Mouse (Mus musculus) central nervous system, embryonic 14 days (tissue): ENCODE measurements around the gene Tmem175. TPM values are rescaled to one million over a fixed set of nuclear protein-coding genes. Genes with fewer than 3 reads are reported as not detected.

Experiments
- polyA plus RNA-seq: library from polyadenylated mRNA; depleted of rRNA; stranded (reverse); fragments of >200 nt; gene quantifications from 2 replicates; pipeline ENCODE4 v1.2.3, GENCODE M21; 2012; rRNA removed

The Tmem175 gene
- 32.3 and 32.4 TPM in 2 replicates for polyA plus RNA-seq

GRCm38 (mm10) chr5:108629634-108630483 lies at the start of gene Tmem175, which contains the start of gene Gak:
Tmem175 (plus strand) TSS chr5:108629770.
Gak (minus strand) TSS chr5:108629755.

GRCm38 (mm10) chr5:108659698-108660631 lies 30.4 kb downstream of the Tmem175 start, which contains the start of gene Idua:
Idua (plus strand) TSS chr5:108660331.

GRCm38 (mm10) chr5:108668977-108669936 lies 39.7 kb downstream of the Tmem175 start, which contains the start of gene Dgkq:
Dgkq (minus strand) TSS chr5:108669672.

DNA sequence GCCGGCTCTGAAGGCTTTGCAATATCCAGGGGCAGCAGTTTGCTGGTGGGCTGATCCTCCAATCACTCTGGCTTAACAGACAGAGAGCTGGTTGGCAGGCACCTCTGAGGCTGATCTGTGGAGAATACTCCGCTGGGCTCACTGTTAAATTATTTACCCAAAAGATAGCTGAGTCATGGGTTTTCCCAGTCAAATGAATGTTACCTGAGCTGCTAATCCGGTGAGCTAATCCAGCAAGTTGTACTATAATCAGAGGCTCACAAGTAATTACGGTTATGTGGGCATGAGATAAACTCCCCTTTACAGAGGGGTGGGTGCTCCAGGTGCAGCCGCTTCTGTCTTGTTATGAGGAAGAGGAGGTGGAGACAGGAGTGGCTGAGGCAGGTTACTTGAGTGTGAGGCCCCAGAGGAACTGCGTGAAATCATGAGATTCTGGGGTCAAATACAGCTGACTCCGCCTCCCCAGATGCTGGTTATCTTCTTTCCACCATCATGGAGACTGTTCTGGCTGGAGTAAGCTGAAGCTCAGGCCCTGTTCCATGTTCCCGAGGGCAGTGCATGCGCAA lies 45.8 kb downstream of the Tmem175 start, which contains the start of gene Slc26a1:
Slc26a1 (minus strand) TSS at position 319 of the 566 bp plus-strand sequence.

DNA sequence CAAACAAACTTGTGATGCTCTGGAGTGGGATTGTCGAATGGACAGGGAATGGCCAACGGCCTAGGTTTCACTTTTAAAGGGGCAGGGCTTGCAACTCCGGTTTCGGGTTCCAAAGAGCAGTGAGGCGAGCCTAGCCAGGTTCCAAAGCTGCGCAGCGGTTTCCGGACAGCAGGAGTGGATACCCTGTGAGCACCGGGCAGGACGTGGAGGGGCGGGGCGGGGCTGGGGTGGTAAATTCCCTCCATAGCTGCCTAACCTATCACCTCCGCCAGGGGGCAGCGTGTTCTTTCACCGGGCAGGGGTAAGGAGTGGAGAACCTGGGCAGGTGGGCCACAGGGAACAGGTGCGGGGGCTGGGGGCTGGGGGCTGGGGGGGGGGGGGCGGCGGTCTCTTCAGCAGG lies 62.7 kb downstream of the Tmem175 start, which contains the start of gene Fgfrl1:
Fgfrl1 (plus strand) TSS at position 112 of the 400 bp plus-strand sequence.

Other genes with a start within 250 kb of the Tmem175 start
- not detected in 2 replicates for gene Pde6b, start 241.4 kb upstream of the Tmem175 start, polyA plus RNA-seq
- gene Atp5k, start 195.3 kb upstream of the Tmem175 start, polyA plus RNA-seq, result 186 and 220 TPM in 2 replicates
- 0.52 and 0.94 TPM in 2 replicates for gene Mfsd7a, start 180.9 kb upstream of the Tmem175 start, polyA plus RNA-seq
- gene Pcgf3, start 168.5 kb upstream of the Tmem175 start, polyA plus RNA-seq, result 32.4 and 33.7 TPM in 2 replicates
- 22.0 and 24.0 TPM in 2 replicates for gene Cplx1, start 79.7 kb upstream of the Tmem175 start, polyA plus RNA-seq
- 63.3 and 66.9 TPM in 2 replicates for gene Gak, start within 50 bp of the Tmem175 start, polyA plus RNA-seq
- gene Idua, start 30.6 kb downstream of the Tmem175 start, polyA plus RNA-seq, result 14.1 and 15.8 TPM in 2 replicates
- 64.9 and 65.8 TPM in 2 replicates for gene Dgkq, start 39.9 kb downstream of the Tmem175 start, polyA plus RNA-seq
- gene Slc26a1, start 45.8 kb downstream of the Tmem175 start, polyA plus RNA-seq, result 2.5 and 2.6 TPM in 2 replicates
- gene Fgfrl1, start 62.6 kb downstream of the Tmem175 start, polyA plus RNA-seq, result 21.4 and 38.4 TPM in 2 replicates
- gene Rnf212, start 145.2 kb downstream of the Tmem175 start, polyA plus RNA-seq, result 0.08 TPM in 1 of 2 replicates, not detected in the other
- not detected in 2 replicates for gene Tmed11, start 165.6 kb downstream of the Tmem175 start, polyA plus RNA-seq
- not detected in 2 replicates for gene Vmn2r8, start 179.1 kb downstream of the Tmem175 start, polyA plus RNA-seq
- not detected in 2 replicates for gene Vmn2r9, start 222.8 kb downstream of the Tmem175 start, polyA plus RNA-seq